Mouse (Mus musculus): ENCODE results near the gene Ramp2.

GRCm38 (mm10) chr11:101260826-101261380, 15.1 kb downstream of the Ramp2 start:
- TF ChIP-seq POLR2A (IDR thresholded peaks at IDR 0.05; ENCODE audit: borderline replicate concordance, extremely low read depth, low read depth, low read length) (no peak), CTCF (IDR thresholded peaks at IDR 0.05; ENCODE audit: insufficient read depth, low read length) (no peak)
